Mouse (Mus musculus): ENCODE data around the gene Agpat4. TPM values are rescaled to one million over a fixed set of nuclear protein-coding genes. Genes with fewer than 3 reads are reported as not detected.

Agpat4 gene
- polyA plus RNA-seq, 1 experiment from 2014 or later: 58.2 TPM

DNA sequence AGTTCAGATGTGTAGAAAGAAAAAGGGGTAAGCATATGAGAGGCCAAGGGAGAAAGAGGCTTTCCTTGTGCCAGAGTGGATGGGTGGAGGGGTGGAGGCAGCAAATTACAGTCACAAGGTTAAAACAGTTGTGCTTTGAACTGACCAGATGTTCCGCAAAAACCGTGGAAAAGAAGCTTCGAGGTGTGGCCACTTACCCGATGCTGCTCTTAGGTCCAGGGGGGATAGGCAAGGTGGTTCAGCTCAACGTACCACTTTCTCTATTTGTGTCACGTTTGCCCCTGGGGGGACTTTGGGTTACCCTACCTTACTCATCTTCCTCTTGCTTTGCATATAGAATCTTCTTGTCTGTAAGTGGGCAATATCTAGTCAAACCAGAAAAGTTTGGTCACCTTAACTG lies 46.0 kb downstream of the Agpat4 start:
- DNase-seq (ENCODE audit: low spot score) (no peak), ATAC-seq (no peak)
- 85% methylated on average over 6 of the region's 6 CpGs for WGBS
- Histone ChIP-seq H3K4me2 (replicated peaks; ENCODE audit: low read depth, low read length) (no peak overlapping the region), H3K27ac (ENCODE audit: low read length) (no peak overlapping the region), H3K9ac (replicated peaks; ENCODE audit: low read depth) (no peak overlapping the region), H3K36me3 (ENCODE audit: insufficient read depth, low read length) (no peaks in the 10 kb centered on the region), H3K4me1 (ENCODE audit: insufficient read depth, low read depth, low read length) (peaks cover 10% of the 10 kb centered on the region), H3K9me3 (ENCODE audit: low read length) (no peaks in the 10 kb centered on the region), H3K4me3 (ENCODE audit: low read depth, low read length) (no peak overlapping the region), H3K27me3 (replicated peaks; ENCODE audit: insufficient read depth, low read length) (no peaks in the 10 kb centered on the region)
- TF ChIP-seq CTCF (IDR thresholded peaks at IDR 0.05) (no peak), EP300 (IDR thresholded peaks at IDR 0.05) (no peak)

DNA sequence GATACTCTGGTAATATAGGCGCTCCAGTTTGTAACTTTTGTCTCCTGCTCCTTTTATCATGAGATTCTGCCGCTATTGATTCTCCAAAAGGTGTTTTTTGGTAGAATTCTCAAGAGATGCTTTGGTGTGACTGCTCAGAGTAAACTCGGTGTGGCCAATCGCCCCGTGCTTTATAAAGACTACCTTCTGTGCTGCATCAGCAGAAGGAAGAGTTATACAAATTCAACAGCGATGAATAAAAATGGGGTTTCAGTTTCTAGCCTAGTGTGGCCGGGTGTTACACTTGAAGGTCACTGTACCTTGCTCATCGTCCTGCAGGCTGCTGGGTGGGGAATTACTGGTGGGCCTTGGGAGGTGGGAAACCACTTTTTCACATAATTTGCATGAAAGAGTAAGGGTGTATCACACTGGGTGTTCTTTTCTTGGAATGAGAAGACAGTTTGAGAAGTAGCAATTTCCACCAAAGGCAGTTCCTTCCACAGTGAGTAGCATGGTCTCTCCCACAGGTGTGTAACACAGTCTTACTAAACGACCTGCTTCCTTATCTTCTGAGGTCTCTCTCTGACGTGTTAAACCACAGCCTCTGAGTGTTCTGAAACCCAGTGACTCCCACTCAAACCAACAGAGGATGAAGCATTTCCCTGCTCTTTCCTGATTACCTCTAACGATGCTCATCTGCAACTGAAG lies 46.6 kb downstream of the Agpat4 start:
- TF ChIP-seq EP300 (IDR thresholded peaks at IDR 0.05) (no peak), CTCF (IDR thresholded peaks at IDR 0.05) (no peak)
- Histone ChIP-seq H3K4me2 (replicated peaks; ENCODE audit: low read depth, low read length) (no peak overlapping the region), H3K36me3 (ENCODE audit: insufficient read depth, low read length) (no peaks in the 10 kb centered on the region), H3K9me3 (ENCODE audit: low read length) (no peaks in the 10 kb centered on the region), H3K4me3 (ENCODE audit: low read depth, low read length) (no peak overlapping the region), H3K4me1 (ENCODE audit: insufficient read depth, low read depth, low read length) (peaks cover 11% of the 10 kb centered on the region), H3K9ac (replicated peaks; ENCODE audit: low read depth) (no peak overlapping the region), H3K27me3 (replicated peaks; ENCODE audit: insufficient read depth, low read length) (no peaks in the 10 kb centered on the region), H3K27ac (ENCODE audit: low read length) (no peak overlapping the region)
- no peak for DNase-seq (ENCODE audit: low spot score)
- WGBS: 84% methylated on average over 11 of the region's 11 CpGs
- no peak for ATAC-seq

- DNase-seq (ENCODE audit: low spot score) (no peak), ATAC-seq (no peak)
- Histone ChIP-seq H3K27ac (ENCODE audit: low read length) (no peak overlapping the region), H3K9ac (replicated peaks; ENCODE audit: low read depth) (no peak overlapping the region), H3K4me3 (ENCODE audit: low read depth, low read length) (no peak overlapping the region), H3K4me1 (ENCODE audit: insufficient read depth, low read depth, low read length) (peaks cover 16% of the 10 kb centered on the region), H3K4me2 (replicated peaks; ENCODE audit: low read depth, low read length) (no peak overlapping the region), H3K27me3 (replicated peaks; ENCODE audit: insufficient read depth, low read length) (no peaks in the 10 kb centered on the region), H3K9me3 (ENCODE audit: low read length) (no peaks in the 10 kb centered on the region), H3K36me3 (ENCODE audit: insufficient read depth, low read length) (no peaks in the 10 kb centered on the region)
- 90% methylated on average over 9 of the region's 9 CpGs for WGBS
- TF ChIP-seq EP300 (IDR thresholded peaks at IDR 0.05): no peak
- no peak for TF ChIP-seq CTCF (IDR thresholded peaks at IDR 0.05)
Measured at GRCm38 (mm10) chr17:12165701-12166100, 47.2 kb downstream of the Agpat4 start.

- Histone ChIP-seq H3K9ac (replicated peaks; ENCODE audit: low read depth) (no peak overlapping the region), H3K36me3 (ENCODE audit: insufficient read depth, low read length) (no peaks in the 10 kb centered on the region), H3K27me3 (replicated peaks; ENCODE audit: insufficient read depth, low read length) (no peaks in the 10 kb centered on the region), H3K9me3 (ENCODE audit: low read length) (no peaks in the 10 kb centered on the region), H3K4me3 (ENCODE audit: low read depth, low read length) (no peak overlapping the region), H3K4me2 (replicated peaks; ENCODE audit: low read depth, low read length) (no peak overlapping the region), H3K4me1 (ENCODE audit: insufficient read depth, low read depth, low read length) (peaks cover 10% of the 10 kb centered on the region; the same call in 1 of the 2 replicates), H3K27ac (ENCODE audit: low read length) (peak overlapping the region; percentile 52)
- DNase-seq (ENCODE audit: low spot score) (peak; percentile 95), ATAC-seq (peak; percentile 86)
- WGBS: 22% methylated on average over 10 of the region's 10 CpGs
- TF ChIP-seq CTCF (IDR thresholded peaks at IDR 0.05) (no peak), EP300 (IDR thresholded peaks at IDR 0.05) (peak; percentile 88)
Measured at GRCm38 (mm10) chr17:12168536-12168935, 50.0 kb downstream of the Agpat4 start.

GRCm38 (mm10) chr17:12169326-12169836 lies 50.9 kb downstream of the Agpat4 start:
- peak; percentile 86 for DNase-seq (ENCODE audit: low spot score)
- Histone ChIP-seq H3K36me3 (ENCODE audit: insufficient read depth, low read length) (no peaks in the 10 kb centered on the region), H3K27me3 (replicated peaks; ENCODE audit: insufficient read depth, low read length) (no peaks in the 10 kb centered on the region), H3K4me2 (replicated peaks; ENCODE audit: low read depth, low read length) (no peak overlapping the region), H3K4me3 (ENCODE audit: low read depth, low read length) (no peak overlapping the region), H3K9ac (replicated peaks; ENCODE audit: low read depth) (no peak overlapping the region), H3K4me1 (ENCODE audit: insufficient read depth, low read depth, low read length) (peaks cover 7% of the 10 kb centered on the region; the same call in 1 of the 2 replicates), H3K9me3 (ENCODE audit: low read length) (no peaks in the 10 kb centered on the region), H3K27ac (ENCODE audit: low read length) (peak overlapping the region; percentile 52)
- WGBS: 59% methylated on average over 12 of the region's 12 CpGs
- ATAC-seq: peak; percentile 3; the same call in 1 of the 2 replicates
- peak; percentile 45; the same call in 1 of the 2 replicates for TF ChIP-seq EP300 (IDR thresholded peaks at IDR 0.05)
- no peak for TF ChIP-seq CTCF (IDR thresholded peaks at IDR 0.05)

GRCm38 (mm10) chr17:12170791-12171497 lies 52.4 kb downstream of the Agpat4 start:
- Histone ChIP-seq H3K36me3 (ENCODE audit: insufficient read depth, low read length) (no peaks in the 10 kb centered on the region), H3K4me2 (replicated peaks; ENCODE audit: low read depth, low read length) (no peak overlapping the region), H3K27ac (ENCODE audit: low read length) (no peak overlapping the region; the same call in 1 of the 2 replicates), H3K9me3 (ENCODE audit: low read length) (no peaks in the 10 kb centered on the region), H3K27me3 (replicated peaks; ENCODE audit: insufficient read depth, low read length) (no peaks in the 10 kb centered on the region), H3K4me1 (ENCODE audit: insufficient read depth, low read depth, low read length) (peaks cover 7% of the 10 kb centered on the region; the same call in 1 of the 2 replicates), H3K9ac (replicated peaks; ENCODE audit: low read depth) (no peak overlapping the region), H3K4me3 (ENCODE audit: low read depth, low read length) (no peak overlapping the region)
- peak; percentile 9; the same call in 1 of the 2 replicates for TF ChIP-seq CTCF (IDR thresholded peaks at IDR 0.05)
- peak; percentile 91 for TF ChIP-seq EP300 (IDR thresholded peaks at IDR 0.05)
- peak; percentile 70 for DNase-seq (ENCODE audit: low spot score)
- WGBS: 42% methylated on average over 7 of the region's 7 CpGs
- ATAC-seq: peak; percentile 46

Data from lung, postnatal 0 days (tissue).